Mouse (Mus musculus) frontal cortex, postnatal 25 days (tissue): Measurements from ENCODE around the gene Olfr487.
"Not testable (repeated sequence)": the region's sequence is repeated elsewhere in the genome, so short reads cannot be mapped to it uniquely, and the experiment has no call there.

Experiments
- DNase-seq, 2 experiments: peaks; one replicate each; pipeline ENCODE4 v3.0.0; 2022; ENCODE audit warnings: low spot score in 2 of 2

Gene Olfr487

GRCm38 (mm10) chr7:108214536-108214935 lies at the start of gene Olfr487:
Gene Olfr487 (minus strand): TSS chr7:108214636.
- DNase-seq = not testable (repeated sequence)

DNA sequence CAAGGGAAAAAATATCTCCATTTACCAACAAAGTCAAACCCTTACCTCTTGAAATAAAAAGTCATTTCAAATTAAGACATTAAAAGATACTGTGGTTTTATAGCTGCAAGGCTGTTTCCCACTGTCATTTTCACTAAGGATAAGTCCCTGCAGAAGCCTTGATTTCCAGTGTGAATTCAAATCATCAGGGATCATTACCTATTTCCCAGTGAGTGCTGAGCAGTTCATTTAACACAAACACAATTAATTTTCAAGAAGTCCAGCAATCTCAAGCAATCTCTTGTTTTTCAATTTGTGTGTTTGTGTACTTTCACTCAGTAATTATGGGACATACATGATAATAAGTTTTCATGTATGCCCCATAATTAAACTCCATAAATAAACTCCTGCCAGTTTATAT lies 43.8 kb upstream of the Olfr487 start, which contains the start of gene Olfr488:
Olfr488 (minus strand) TSS at position 101 of the 400 bp plus-strand sequence.
- no peak for DNase-seq

DNA sequence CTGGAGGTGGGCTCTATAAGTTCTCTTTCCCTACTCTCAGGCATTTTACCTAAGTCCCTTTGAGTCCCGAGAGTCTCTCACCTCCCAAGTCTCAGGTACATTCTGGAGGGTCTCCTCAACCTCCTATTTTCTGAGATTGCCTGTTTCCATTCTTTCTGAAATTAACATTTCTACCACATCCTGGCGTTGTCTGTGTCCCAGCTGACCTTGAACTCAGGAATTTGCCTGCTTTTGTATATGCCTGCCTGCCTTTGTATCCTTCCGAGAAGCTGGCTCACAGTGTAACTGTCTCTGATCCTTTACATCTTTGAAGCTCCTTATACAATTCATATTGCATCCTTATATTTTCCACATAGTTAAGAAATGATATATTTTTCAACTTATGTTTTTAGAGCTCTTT lies 19.1 kb upstream of the Olfr487 start:
- no peak for DNase-seq

GRCm38 (mm10) chr7:108196938-108197337 lies 17.5 kb downstream of the Olfr487 start:
- DNase-seq = no peak

GRCm38 (mm10) chr7:108196337-108196736 lies 18.1 kb downstream of the Olfr487 start:
- not testable (repeated sequence) for DNase-seq

- not testable (repeated sequence) for DNase-seq
Observed at GRCm38 (mm10) chr7:108192714-108193113, 21.7 kb downstream of the Olfr487 start.

GRCm38 (mm10) chr7:108191196-108191595 lies 23.2 kb downstream of the Olfr487 start:
- DNase-seq = not testable (repeated sequence)

- DNase-seq = not testable (repeated sequence)
Observed at GRCm38 (mm10) chr7:108185237-108185636, 29.2 kb downstream of the Olfr487 start.

GRCm38 (mm10) chr7:108184401-108184800 lies 30.0 kb downstream of the Olfr487 start:
- not testable (repeated sequence) for DNase-seq

GRCm38 (mm10) chr7:108172642-108173041 lies 41.8 kb downstream of the Olfr487 start, which contains the start of gene Olfr486:
Gene Olfr486 (minus strand): TSS chr7:108172742.
- DNase-seq = not testable (repeated sequence)

GRCm38 (mm10) chr7:108159771-108160170 lies 54.7 kb downstream of the Olfr487 start, which contains the start of gene Olfr485:
Gene Olfr485 (minus strand): TSS chr7:108159871.
- DNase-seq = no peak
